Mouse (Mus musculus) lung, postnatal 0 days (tissue): ENCODE data around the gene Eif1. TPM values are rescaled to one million over a fixed set of nuclear protein-coding genes. Genes with fewer than 3 reads are reported as not detected.
"Not testable (repeated sequence)": the region's sequence is repeated elsewhere in the genome, so short reads cannot be mapped to it uniquely, and the experiment has no call there.

ENCODE experiments used
- ATAC-seq: fragments of 200-750 bp; cut with Nextera tagmentation; 2 replicates; pipeline ENCODE4 v1.8.0; 2017; ENCODE audit warnings: moderate library complexity
- DNase-seq: peaks from one replicate; pipeline ENCODE4 v3.0.0-alpha.2; 2016; ENCODE audit warnings: low spot score
- H3K27ac ChIP-seq: fragments of 300-500 bp; sonication (generic); 2 replicates; pipeline ENCODE4 v1.5.1; 2014; ENCODE audit warnings: antibody characterized with exemption, mild to moderate bottlenecking, low read length, mixed read lengths
- H3K27me3 ChIP-seq: fragments of 300-500 bp; sonication (generic); replicated peaks from 2 replicates; pipeline ENCODE4 v1.6.1; 2014; ENCODE audit warnings: low read length, mixed read lengths; ENCODE audit not compliant: insufficient read depth
- H3K36me3 ChIP-seq: fragments of 300-500 bp; sonication (generic); 2 replicates; pipeline ENCODE4 v1.6.1; 2014; ENCODE audit warnings: low read length, mixed read lengths; ENCODE audit not compliant: insufficient read depth
- H3K4me1 ChIP-seq: fragments of 300-500 bp; sonication (generic); 2 replicates; pipeline ENCODE4 v1.6.1; 2014; ENCODE audit warnings: antibody characterized with exemption, low read depth, low read length, mixed read lengths; ENCODE audit not compliant: insufficient read depth
- H3K4me2 ChIP-seq: fragments of 300-500 bp; sonication (generic); replicated peaks from 2 replicates; pipeline ENCODE4 v1.6.1; 2014; ENCODE audit warnings: low read depth, mild to moderate bottlenecking, low read length, moderate library complexity, mixed read lengths
- H3K4me3 ChIP-seq: fragments of 300-500 bp; sonication (generic); 2 replicates; pipeline ENCODE4 v1.5.1; 2014; ENCODE audit warnings: low read depth, low read length
- H3K9ac ChIP-seq: fragments of 300-500 bp; sonication (generic); replicated peaks from 2 replicates; pipeline ENCODE4 v1.6.1; 2014; ENCODE audit warnings: low read depth, mild to moderate bottlenecking
- H3K9me3 ChIP-seq: fragments of 300-500 bp; sonication (generic); 2 replicates; pipeline ENCODE4 v1.6.1; 2016; ENCODE audit warnings: low read length, mixed read lengths
- CTCF ChIP-seq: IDR thresholded peaks from 2 replicates; pipeline ENCODE4 v1.5.1; 2016; ENCODE audit warnings: antibody characterized with exemption, mild to moderate bottlenecking
- EP300 ChIP-seq: IDR thresholded peaks from 2 replicates; pipeline ENCODE4 v1.6.1; 2016; ENCODE audit warnings: antibody characterized with exemption, mild to moderate bottlenecking, control low read depth
- WGBS: fragments of 180-500 bp; shearing (Covaris S2); extraction: QIAGEN DNeasy Blood & Tissue Kit; methylation state at CpG from one replicate; pipeline ENCODE4 v1.1.7; 2014; 5-methylcytosine and 5-hydroxymethylcytosine counted together
- polyA plus RNA-seq: library from polyadenylated mRNA; unstranded; fragments of >200 nt; fragmentation: Nextera tagmentation; extraction: Ambion mirVana; gene quantifications from 2 replicates; pipeline ENCODE4 v1.2.1, GENCODE M21; 2015

Eif1 gene
- polyA plus RNA-seq, 1 experiment from 2014 or later, result 2,114 TPM

DNA sequence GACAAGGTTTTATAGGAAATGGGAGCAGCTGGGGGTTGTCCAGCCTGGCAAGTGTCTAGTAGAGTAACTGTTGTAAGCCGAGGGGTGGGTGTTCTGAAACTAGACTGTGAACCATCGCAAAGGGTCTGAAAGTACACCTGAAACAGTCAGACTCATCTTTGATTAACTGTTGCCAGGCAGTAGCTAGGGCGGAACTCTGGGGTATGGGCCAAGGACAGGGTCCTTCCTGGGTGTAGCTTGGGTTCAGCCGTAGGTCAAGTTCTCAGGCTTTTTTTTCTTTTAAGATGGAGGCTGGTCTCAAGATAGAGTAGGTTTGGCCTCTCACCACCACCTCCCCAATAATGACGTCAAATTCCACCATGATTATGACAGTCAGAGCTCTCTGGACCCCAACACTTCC is 11.8 kb upstream of the Eif1 start:
- no peaks in the 10 kb centered on the region for H3K36me3 ChIP-seq
- H3K27me3 ChIP-seq, result no peaks in the 10 kb centered on the region
- 79% methylated on average over 5 of the region's 5 CpGs for WGBS
- no peak for DNase-seq
- no peaks in the 10 kb centered on the region for H3K9me3 ChIP-seq
- TF ChIP-seq CTCF (no peak), EP300 (no peak)
- H3K4me2 ChIP-seq, result no peak overlapping the region
- ATAC-seq, result no peak
- no peak overlapping the region for H3K9ac ChIP-seq
- H3K4me3 ChIP-seq, result no peak overlapping the region
- no peak overlapping the region for H3K27ac ChIP-seq
- H3K4me1 ChIP-seq, result no peaks in the 10 kb centered on the region

DNA sequence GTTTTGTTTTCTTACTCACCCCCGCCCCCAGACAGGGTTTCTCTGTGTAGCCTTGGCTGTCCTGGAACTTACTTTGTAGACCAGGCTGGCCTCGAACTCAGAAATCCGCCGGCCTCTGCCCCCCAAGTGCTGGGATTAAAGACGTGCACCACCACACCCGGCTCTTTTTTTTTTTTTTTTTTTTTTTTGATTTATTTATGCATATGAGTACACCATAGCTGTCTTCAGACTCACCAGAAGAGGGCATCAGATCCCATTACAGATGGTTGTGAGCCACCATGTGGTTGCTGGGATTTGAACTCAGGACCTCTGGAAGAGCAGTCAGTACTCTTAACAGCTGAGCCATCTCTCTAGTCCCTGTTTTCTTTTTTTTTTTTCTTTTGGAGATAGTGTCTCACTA is 11.0 kb upstream of the Eif1 start:
- H3K9me3 ChIP-seq, H3K4me3 ChIP-seq, H3K27ac ChIP-seq, H3K36me3 ChIP-seq, H3K27me3 ChIP-seq, ATAC-seq, H3K4me1 ChIP-seq, DNase-seq, H3K4me2 ChIP-seq, H3K9ac ChIP-seq: not testable (repeated sequence)
- 85% methylated on average over 6 of the region's 6 CpGs for WGBS

DNA sequence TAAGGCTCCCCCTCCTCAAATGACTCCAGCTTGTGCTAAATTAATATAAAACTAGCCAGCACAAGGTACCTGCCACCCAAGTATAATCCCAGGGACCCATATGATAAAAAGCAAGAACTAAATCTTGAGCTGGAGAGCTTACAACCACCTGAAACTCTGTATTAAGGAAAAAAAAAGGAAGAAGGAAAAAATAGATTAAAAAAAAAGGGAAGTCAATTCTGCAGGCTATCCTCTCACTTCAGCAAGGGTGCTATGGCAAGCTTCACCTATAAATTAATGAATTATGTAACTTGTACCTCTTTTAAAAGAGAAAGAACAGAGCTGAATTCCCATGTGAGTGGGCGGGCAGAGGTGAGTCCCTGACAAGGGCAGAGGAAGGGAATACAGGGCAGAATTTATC is 8.0 kb upstream of the Eif1 start:
- Histone ChIP-seq H3K27ac (peak overlapping the region; percentile 14; the same call in 1 of the 2 replicates), H3K36me3 (no peaks in the 10 kb centered on the region), H3K9me3 (no peaks in the 10 kb centered on the region), H3K4me3 (no peak overlapping the region), H3K9ac (no peak overlapping the region), H3K4me2 (no peak overlapping the region), H3K27me3 (no peaks in the 10 kb centered on the region), H3K4me1 (no peaks in the 10 kb centered on the region)
- no peak for TF ChIP-seq EP300
- TF ChIP-seq CTCF, result no peak
- WGBS, result 58% methylated on average over 1 of the region's 1 CpGs
- ATAC-seq (no peak), DNase-seq (no peak)

DNA sequence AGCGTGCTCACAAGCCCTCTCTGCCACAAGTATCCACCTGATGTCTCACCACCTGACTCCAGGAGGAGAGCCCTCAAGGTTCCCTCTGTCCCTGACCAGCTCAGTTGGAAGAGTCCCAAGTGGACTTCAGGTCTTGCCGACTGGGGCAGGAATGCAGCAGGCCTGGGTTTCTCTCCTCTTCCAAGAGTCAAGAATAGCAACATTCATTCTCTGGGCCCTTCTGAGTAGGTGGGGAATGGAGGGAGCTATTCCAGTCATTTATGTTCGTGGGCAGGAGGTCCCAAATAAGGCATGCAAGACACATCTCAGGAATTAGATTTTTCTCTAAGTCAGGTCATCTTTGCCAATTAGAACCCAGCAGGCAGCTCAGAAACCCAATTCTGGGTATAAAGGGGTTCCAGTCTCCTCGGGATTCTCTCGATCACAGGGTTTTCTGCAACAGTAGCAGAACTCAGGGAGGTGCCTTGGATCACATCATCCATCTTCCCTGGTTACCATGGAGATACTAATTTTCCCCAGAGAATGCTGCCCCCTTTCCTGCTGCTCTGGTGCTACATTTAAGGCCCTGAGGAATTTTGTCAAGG is 7.5 kb upstream of the Eif1 start:
- no peak overlapping the region for H3K4me2 ChIP-seq
- H3K9me3 ChIP-seq, result no peaks in the 10 kb centered on the region
- H3K27me3 ChIP-seq, result no peaks in the 10 kb centered on the region
- no peaks in the 10 kb centered on the region for H3K4me1 ChIP-seq
- TF ChIP-seq CTCF (no peak), EP300 (peak; percentile 91)
- no peak overlapping the region for H3K4me3 ChIP-seq
- peak overlapping the region; percentile 62; the same call in 1 of the 2 replicates for H3K27ac ChIP-seq
- 19% methylated on average over 5 of the region's 5 CpGs for WGBS
- no peak overlapping the region for H3K9ac ChIP-seq
- ATAC-seq, result peak; percentile 97
- DNase-seq, result peak; percentile 94
- H3K36me3 ChIP-seq, result no peaks in the 10 kb centered on the region

GRCm38 (mm10) chr11:100313424-100313823 is 6.3 kb upstream of the Eif1 start:
- no peak for ATAC-seq
- H3K27me3 ChIP-seq, result no peaks in the 10 kb centered on the region
- DNase-seq, result no peak
- H3K27ac ChIP-seq, result no peak overlapping the region
- no peak overlapping the region for H3K4me2 ChIP-seq
- no peaks in the 10 kb centered on the region for H3K9me3 ChIP-seq
- WGBS, result 90% methylated on average over 6 of the region's 6 CpGs
- H3K36me3 ChIP-seq, result no peaks in the 10 kb centered on the region
- no peak for TF ChIP-seq EP300
- no peak for TF ChIP-seq CTCF
- H3K4me1 ChIP-seq, result no peaks in the 10 kb centered on the region
- H3K9ac ChIP-seq, result no peak overlapping the region
- H3K4me3 ChIP-seq, result no peak overlapping the region

DNA sequence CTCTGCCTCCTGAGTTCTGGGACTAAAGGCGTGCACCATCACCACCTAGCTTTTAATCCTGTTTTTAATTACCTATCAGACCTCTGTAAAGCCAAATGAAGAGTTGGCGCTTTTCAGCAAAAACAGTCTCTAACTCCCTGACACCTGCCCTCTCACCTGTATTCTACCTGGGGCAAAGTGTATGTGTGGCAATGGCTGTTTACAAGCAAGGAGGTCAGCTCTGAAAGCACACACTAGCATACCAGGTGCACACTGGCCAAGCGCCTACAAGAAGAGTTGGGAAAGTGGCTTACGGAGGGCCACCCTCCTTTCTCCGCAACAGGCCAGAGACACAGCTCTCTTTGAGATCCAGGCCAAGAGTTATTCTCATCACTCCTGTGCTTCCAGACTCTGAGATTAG is 4.2 kb upstream of the Eif1 start:
- Histone ChIP-seq H3K9me3 (no peaks in the 10 kb centered on the region), H3K9ac (no peak overlapping the region), H3K4me2 (no peak overlapping the region), H3K4me3 (no peak overlapping the region), H3K36me3 (no peaks in the 10 kb centered on the region), H3K27me3 (no peaks in the 10 kb centered on the region), H3K4me1 (no peaks in the 10 kb centered on the region; the same call in 1 of the 2 replicates), H3K27ac (no peak overlapping the region)
- DNase-seq (no peak), ATAC-seq (no peak)
- WGBS, result 92% methylated on average over 5 of the region's 5 CpGs
- TF ChIP-seq CTCF, result no peak
- TF ChIP-seq EP300, result no peak
